Mouse (Mus musculus): ENCODE results near the gene Vat1.

DNA sequence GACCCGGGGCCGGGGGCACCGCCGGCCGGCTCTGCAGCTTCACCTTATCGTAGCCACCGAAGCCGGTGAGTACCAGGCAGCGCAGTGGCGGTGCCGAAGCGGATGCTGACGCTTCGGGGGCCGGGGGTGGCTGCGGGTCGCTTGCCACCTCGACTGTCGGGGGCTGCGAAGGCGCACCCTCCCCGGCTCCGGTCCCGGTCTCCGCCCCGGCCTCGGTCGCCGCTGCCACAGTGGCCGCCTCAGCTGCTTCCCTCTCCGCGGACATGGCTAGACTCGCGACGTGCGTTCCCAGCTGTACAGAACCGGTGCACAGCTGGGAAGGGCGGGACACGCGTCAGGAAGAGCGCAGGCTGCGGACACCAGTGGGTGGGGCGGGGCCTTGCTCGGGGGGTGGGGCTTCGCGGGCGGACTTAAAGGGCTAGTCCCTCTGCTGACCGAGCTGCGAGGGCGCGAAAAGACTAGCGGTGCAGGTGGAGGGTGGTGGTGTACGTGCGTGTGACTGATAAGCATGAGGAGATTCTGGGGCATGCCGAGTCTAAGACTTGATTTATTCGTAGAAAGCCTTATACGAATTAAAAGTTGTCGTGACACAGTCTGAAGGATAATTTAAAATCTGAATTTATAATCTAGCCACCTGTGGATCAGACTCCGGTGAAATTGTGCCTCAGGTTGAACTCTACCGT is at the start of gene Vat1:
- TF ChIP-seq GATA1 (IDR thresholded peaks at IDR 0.05; ENCODE audit: borderline replicate concordance, low read length) (no peak), FLI1 (IDR thresholded peaks at IDR 0.05; ENCODE audit: low read length) (no peak)
